Mouse (Mus musculus) lung, postnatal 4 days (tissue): ENCODE results near the gene Uba52.

Source experiments
- DNase-seq, 2 experiments: peaks; one replicate each; pipeline ENCODE4 v3.0.0; 2021

Gene Uba52

DNA sequence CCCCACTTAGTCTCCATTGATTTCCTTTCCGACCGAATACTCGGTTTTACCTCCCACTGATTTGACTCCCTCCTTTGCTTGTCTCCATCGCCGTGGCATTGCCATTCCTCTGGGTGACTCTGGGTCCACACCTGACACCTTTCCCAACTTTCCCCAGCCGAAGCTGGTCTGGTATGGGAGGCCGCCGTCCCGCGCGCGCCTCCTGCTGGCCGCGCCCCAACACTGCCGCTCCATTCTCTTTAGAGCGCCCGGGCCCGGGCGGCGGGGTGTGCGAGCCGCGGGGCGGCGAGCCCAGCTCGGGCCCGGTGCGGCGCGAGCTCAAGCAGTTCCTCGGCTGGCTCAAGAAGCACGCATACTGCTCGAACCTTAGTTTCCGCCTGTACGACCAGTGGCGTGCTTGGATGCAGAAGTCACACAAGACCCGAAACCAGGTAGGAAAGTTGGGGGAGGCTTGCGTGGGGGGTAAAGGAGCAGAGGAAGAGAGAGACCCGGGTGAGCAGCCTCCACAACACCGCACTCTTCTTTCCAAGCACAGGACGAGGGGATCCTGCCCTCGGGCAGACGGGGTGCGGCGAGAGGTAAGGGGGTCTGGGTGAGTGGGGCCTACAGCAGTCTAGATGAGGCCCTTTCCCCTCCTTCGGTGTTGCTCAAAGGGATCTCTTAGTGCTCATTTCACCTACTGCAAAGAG, 7.4 kb downstream of the Uba52 start:
- peak; percentile 80 to 82 for DNase-seq

DNA sequence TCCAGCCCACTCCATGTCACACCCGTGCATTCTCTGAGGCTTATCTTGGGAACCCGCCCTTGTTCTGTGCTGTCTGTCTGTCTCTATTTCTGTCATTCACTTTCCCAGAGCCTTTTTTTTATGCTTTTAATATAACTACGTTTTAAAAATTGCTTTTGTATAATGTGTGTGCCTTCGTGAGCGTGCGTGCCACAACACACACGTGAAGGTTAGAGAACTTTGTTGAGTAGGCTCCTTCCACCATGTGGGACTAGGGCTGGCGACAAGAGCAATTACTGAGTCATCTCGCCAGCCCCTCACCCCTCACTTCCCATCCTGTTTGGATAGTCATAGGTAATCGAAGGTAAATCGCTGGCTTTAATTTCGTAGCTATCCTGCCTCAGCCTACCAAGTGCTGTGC, 8.1 kb downstream of the Uba52 start:
- DNase-seq = no peak

- DNase-seq = no peak
Observed at GRCm38 (mm10) chr8:70501820-70502529, 8.6 kb downstream of the Uba52 start.

DNA sequence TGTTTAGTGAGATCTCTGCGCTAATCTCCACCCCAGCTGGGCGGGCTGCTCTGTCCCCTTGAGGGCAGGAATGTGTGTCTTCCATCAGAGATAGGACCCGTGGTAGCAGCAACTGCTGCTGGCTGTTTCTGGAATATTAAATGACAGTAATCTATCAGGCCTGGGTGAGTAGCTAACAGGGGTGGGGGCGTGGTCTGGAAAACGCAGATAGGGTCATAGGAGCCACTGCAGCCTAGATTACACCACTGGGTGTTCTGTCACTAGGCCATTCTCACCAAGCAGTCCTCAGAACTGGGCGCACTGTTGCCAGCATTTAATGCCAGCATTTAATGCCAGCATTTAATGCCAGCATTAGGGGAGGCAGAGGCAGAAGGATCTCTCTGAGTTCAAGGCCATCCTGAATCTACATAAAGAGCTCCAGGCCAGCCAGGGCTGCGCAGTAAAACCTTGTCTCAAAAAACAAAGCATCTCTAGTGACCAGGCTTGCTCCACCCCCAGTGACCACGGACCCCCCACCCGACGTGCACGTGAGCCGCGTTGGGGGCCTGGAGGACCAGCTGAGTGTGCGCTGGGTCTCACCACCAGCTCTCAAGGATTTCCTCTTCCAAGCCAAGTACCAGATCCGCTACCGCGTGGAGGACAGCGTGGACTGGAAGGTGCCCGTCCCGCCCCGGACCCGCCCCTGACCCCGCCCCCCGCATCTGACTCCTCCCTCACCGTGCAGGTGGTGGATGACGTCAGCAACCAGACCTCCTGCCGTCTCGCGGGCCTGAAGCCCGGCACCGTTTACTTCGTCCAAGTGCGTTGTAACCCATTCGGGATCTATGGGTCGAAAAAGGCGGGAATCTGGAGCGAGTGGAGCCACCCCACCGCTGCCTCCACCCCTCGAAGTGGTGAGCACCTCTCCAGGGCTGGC, 10.0 kb downstream of the Uba52 start:
- DNase-seq = peak in 1 of 2 experiments; percentile 42

- no peak for DNase-seq
Observed at GRCm38 (mm10) chr8:70495771-70496062, 14.9 kb downstream of the Uba52 start.

- no peak for DNase-seq
Observed at GRCm38 (mm10) chr8:70495001-70495770, 15.4 kb downstream of the Uba52 start.

- DNase-seq = no peak
Observed at GRCm38 (mm10) chr8:70494416-70494945, 16.1 kb downstream of the Uba52 start.

DNA sequence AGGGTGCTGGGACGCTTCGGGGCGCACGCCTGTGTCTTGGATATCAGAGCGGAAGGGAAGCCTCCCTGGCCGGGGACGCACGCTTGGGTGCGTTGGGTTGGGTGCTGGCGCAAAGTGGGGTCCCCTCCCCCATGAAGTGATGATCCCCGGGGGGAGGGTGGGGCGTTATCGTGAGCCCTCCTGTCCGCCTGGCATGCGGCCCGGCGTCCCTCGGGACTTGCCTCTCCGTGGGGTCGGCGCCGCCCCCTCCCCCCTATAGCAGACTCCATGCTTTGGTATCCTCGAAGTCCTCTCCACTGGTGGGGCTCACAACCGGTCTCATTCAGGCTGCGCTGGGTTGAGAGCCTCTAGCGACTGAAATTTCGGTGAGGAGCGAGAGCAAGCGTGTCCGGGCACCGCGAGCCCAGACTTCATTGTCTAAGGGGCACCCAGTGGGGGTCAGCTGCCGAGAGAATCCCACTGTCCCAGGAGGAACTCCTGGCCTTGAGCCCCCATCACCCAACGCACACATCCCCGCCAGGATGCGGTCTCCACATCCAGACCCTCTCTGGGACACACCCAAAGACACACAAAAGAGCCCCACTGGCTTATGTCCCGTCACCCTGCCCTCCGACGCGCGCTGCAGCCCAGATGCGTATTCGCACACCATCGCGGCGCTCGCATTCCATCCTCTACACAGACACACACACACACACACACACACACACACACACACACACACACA, 16.7 kb downstream of the Uba52 start:
- DNase-seq = no peak

DNA sequence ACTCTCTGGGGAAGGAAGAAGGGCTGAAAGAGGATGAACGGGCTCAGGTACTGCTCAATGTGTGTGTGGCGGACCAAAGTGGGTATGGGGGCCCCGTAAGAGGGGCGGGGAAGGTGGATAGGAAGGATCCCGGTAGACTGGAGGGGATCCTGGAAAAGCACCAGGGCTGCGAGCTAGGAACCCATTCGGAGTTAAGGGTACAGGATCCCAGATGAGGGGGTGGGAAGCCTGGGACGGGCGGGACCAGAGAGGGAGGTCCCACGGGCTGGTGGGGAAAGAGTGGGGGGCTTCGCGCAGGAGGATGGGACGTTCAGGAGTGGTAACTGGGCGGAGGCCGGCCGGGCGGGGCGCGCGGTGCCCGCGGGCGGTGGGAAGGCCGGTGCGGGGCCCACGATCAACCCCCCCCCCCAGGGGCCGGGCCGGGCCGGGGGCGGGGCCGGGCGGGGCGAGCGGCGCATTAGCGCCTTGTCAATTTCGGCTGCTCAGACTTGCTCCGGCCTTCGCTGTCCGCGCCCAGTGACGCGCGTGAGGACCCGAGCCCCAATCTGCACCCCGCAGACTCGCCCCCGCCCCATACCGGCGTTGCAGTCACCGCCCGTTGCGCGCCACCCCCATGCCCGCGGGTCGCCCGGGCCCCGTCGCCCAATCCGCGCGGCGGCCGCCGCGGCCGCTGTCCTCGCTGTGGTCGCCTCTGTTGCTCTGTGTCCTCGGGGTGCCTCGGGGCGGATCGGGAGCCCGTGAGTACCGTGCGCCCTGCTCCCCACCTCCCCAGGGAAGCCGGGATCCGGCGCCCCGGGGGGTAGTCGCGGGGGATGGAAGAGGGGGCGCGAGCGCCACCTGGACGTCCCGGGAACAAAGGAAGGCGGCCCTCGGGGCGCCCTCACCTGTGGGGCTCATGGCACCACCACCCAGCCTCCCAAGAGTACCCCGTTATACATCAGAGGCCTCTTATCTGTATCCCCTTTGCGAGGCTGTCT, 17.6 kb downstream of the Uba52 start, which contains the start of gene Crlf1:
Gene Crlf1, plus strand, starts transcription at position 495 of the 977 bp plus-strand sequence.
- DNase-seq = peak in 1 of 2 experiments; percentile 63

GRCm38 (mm10) chr8:70490880-70491495, 19.6 kb downstream of the Uba52 start:
- DNase-seq = no peak

GRCm38 (mm10) chr8:70490061-70490879, 20.3 kb downstream of the Uba52 start:
- no peak for DNase-seq

DNA sequence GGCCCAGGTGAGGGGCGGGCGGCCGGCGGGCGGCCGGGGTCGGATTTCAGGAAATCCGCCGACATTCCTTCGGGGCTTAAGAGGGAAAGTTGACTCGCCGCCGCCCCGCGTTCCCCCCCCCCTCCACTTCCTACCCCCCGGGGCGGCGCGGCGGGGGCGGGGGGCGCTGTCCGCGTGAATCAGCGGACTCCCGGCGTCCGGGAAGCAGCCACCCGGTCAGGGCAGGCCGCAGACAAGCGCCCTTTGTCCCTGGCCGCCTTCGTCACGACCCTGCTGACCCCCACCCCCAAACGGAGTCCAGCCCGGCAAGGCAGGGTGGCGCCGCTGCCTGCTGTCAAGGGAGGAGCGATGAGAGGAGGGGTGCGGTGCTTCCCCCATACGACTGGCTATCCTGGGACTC, 21.0 kb downstream of the Uba52 start:
- DNase-seq = peak in 1 of 2 experiments; percentile 65

DNA sequence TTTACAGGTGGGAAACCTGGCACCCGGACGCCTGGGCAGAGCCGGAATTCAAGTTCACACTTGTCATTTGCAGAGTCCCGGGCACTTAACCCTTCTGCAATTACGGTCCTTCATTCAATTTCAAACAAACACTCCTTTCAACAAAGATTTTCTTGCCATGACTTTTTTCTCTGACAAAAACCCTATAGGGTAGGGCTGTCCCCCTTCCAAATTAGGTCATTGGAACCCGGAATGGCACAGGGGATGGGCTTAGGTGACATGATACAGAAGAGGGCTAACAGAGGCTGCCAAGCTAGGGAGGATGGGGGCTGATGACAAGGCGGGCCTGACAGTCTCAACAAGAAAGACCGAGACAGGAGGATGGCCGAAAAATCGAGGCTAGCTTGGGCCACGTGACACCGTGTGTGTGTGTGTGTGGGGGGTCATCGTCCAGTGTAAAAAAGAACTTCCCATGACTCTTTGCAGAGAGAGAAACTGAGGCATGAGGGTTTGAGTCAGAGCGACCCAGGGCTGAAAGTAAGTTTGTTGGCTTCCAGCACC, 21.6 kb downstream of the Uba52 start:
- no peak for DNase-seq

GRCm38 (mm10) chr8:70487993-70488796, 22.4 kb downstream of the Uba52 start:
- DNase-seq = peak; percentile 60 to 84

- DNase-seq = no peak
Observed at GRCm38 (mm10) chr8:70486941-70487520, 23.6 kb downstream of the Uba52 start, which contains the start of gene Tmem59l. Tmem59l (minus strand) TSS chr8:70487358.

- DNase-seq = no peak
Observed at GRCm38 (mm10) chr8:70486191-70486681, 24.4 kb downstream of the Uba52 start.

DNA sequence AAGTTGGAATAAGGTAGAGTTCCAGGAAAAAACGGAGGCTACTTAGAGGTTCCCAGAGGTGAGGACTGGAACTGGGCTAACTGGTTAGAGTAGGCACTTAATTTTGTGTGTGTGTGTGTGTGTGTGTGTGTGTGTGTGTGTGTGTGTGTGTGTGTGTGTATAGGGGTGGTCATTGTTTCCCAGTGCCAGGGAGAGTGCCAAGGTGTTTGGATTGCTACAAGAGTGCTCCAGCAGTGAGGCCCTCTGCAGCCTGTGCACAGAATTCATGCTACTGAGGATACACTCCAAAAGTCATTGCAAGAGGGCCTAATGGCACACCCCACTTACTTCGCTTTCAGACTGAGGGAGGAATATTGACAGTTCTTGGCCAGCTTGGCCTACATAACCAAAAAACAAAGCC, 27.7 kb downstream of the Uba52 start:
- DNase-seq = peak; percentile 54 to 81
